Comparison of ENCODE assay signal across 14 mouse cellular contexts in the genomic region with DNA sequence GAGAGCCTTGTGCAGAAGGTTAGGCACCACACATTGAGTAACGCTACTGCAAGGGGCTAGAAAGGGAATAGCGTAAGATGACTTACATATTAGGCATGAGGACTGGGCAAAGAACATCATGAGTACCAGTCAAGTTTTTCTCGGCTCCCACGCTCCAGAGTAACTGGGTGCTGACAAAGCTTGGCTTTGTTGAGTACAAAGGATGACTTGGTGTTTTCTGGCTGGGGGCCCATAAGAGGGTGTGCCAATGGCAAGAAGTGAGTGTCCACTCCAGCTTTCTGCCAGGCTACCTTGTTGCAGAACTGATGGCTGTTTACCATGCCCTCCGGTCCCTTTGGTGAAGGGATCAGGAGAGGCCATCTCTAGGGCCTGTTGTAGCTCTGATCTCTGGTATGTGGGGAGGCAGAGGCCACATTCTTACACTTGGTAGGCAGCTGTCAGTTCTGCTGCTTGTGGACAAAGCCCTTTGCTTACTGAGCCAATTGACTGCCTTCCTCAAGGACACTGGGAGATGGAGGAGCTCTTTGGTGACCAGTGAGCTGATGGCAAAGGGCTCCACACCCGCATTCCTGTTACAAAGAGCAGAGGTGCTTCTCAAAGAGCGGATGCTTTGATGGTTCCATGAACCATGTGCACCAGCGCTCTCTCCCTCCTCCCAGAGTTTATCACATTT. TPM values are rescaled to one million over a fixed set of nuclear protein-coding genes. Genes with fewer than 3 reads are reported as not detected.
A peak's percentile ranks its signal among the peaks of the same experiment; 100 is the strongest.
DNase-seq lines count a peak whose midpoint lies in the region; ATAC-seq and TF ChIP-seq lines count a peak whose summit lies in the region.
"Had no signal": no experiment of that assay in that cellular context is flagged by ENCODE, and none has a peak within 500 bp of the region (broad histone marks: within the 10 kb centered on the region; RNA-seq: fewer than 3 reads in every experiment).

No protein-coding gene starts in this region.

- no peak overlapping the region for H3K27ac ChIP-seq in liver, adult 2 months (replicated peaks; ENCODE audit: insufficient read depth, low read depth, low read length)
- peak overlapping the region; percentile 98 for H3K27ac ChIP-seq in embryonic fibroblast, embryonic 13.5 days (ENCODE audit: insufficient read depth, low read length)
- H3K27ac ChIP-seq: heart, embryonic 15.5 days; limb, embryonic 13.5 days had no signal

- H3K27me3 ChIP-seq in liver, adult 2 months (ENCODE audit: control insufficient read depth, insufficient read depth, low read length): no peaks in the 10 kb centered on the region
- H3K27me3 ChIP-seq: heart, embryonic 15.5 days; limb, embryonic 13.5 days had no signal

- intact Hi-C loops in left cerebral cortex, postnatal 4 days (cut with DNase I): no loop called here

- 0 out of 2 replicates have a peak, but pooled peaks cover 5% of the 10 kb centered on the region for H3K79me2 ChIP-seq in liver, adult 2 months (ENCODE audit: control insufficient read depth, insufficient read depth, low read length)

- peak; percentile 29 to 50 for DNase-seq in cerebellum, postnatal 10 days
- peak; percentile 41 for DNase-seq in liver, adult 2 months (ENCODE audit: extremely low read depth, low read depth, low spot score)
- DNase-seq in liver: no peak
- DNase-seq in testis, postnatal 10 days (ENCODE audit: low spot score): peak; percentile 85
- DNase-seq in left cerebral cortex, postnatal 4 days: no peak
- DNase-seq: gastrocnemius, postnatal 14 days had no signal

- H3K9ac ChIP-seq in liver, adult 2 months (ENCODE audit: low read depth, low read length): no peak overlapping the region
- H3K9ac ChIP-seq: heart, embryonic 15.5 days; limb, embryonic 13.5 days had no signal

- H3K36me3 ChIP-seq in liver, adult 2 months (ENCODE audit: control insufficient read depth, insufficient read depth, low read length): no peaks in the 10 kb centered on the region
- H3K36me3 ChIP-seq: G1E; heart, embryonic 15.5 days; limb, embryonic 13.5 days had no signal

- H3K4me1 ChIP-seq in liver, adult 2 months (ENCODE audit: control insufficient read depth, insufficient read depth, low read length): no peaks in the 10 kb centered on the region
- peaks cover 16% of the 10 kb centered on the region for H3K4me1 ChIP-seq in embryonic fibroblast, embryonic 13.5 days (ENCODE audit: control insufficient read depth, insufficient read depth, low read length)

- no peak for TF ChIP-seq POLR2A in liver, adult 2 months (IDR thresholded peaks at IDR 0.05; ENCODE audit: extremely low read depth, insufficient read depth, low read length)
- no peak for TF ChIP-seq POLR2A in embryonic fibroblast, embryonic 13.5 days (IDR thresholded peaks at IDR 0.05; ENCODE audit: low read depth, low read length)

- 83% methylated on average over 8 of the region's 8 CpGs for WGBS in liver, adult 2 months

- TF ChIP-seq CTCF in liver, adult 2 months (IDR thresholded peaks at IDR 0.05; ENCODE audit: low read depth, low read length): no peak
- TF ChIP-seq CTCF in embryonic fibroblast, embryonic 13.5 days (IDR thresholded peaks at IDR 0.05; ENCODE audit: borderline replicate concordance, insufficient read depth, low read length): no peak

- no peak overlapping the region for H3K4me3 ChIP-seq in liver, adult 2 months (ENCODE audit: insufficient read depth, low read depth, low read length)
- no peak overlapping the region for H3K4me3 ChIP-seq in embryonic fibroblast, embryonic 13.5 days (ENCODE audit: insufficient read depth, low read length)
- H3K4me3 ChIP-seq: heart, embryonic 15.5 days; limb, embryonic 13.5 days had no signal

- ATAC-seq in cerebellum, adult (ENCODE audit: insufficient number of reproducible peaks, low FRiP score, low TSS enrichment): no peak
- ATAC-seq in frontal cortex, adult (ENCODE audit: low TSS enrichment): no peak

RNA-seq across cellular contexts. Expression of a gene that starts 26.4 kb away (rescaled TPM):
- not detected in 2 replicates for total RNA-seq in liver, adult 2 months (2014; rRNA removed)
- polyA plus RNA-seq in liver, adult 2 months (2012; rRNA removed): 1.4 and 1.6 TPM in 2 replicates
- not detected in 2 replicates for polyA plus RNA-seq in embryonic fibroblast, embryonic 13.5 days (2011; ENCODE audit: insufficient read length, low read depth, missing spikeins)
- total RNA-seq in left cerebral cortex, postnatal 4 days (2021): under 1 TPM in 1 of 2 experiments, not detected in 1; 0.94 TPM
- total RNA-seq: G1E; gastrocnemius, postnatal 14 days; layer of hippocampus, postnatal 25 days had no signal
- polyA plus RNA-seq: brain, embryonic 14.5 days; G1E; limb, embryonic 13.5 days had no signal

Comparison
In these comparisons a context has a peak if more than half of its experiments do, and no peak if none do; other contexts are left out.
1. DNase-seq: peak in cerebellum, postnatal 10 days (2 of 2), liver, adult 2 months (single experiment) and testis, postnatal 10 days (single experiment); none in liver (single experiment) and left cerebral cortex, postnatal 4 days (single experiment).